Mouse (Mus musculus): ENCODE measurements around the gene Tspan18. TPM values are rescaled to one million over a fixed set of nuclear protein-coding genes. Genes with fewer than 3 reads are reported as not detected.
A peak's percentile ranks its signal among the peaks of the same experiment; 100 is the strongest.

The Tspan18 gene
- polyA plus RNA-seq, 1 experiment from 2014 or later: 20.1 TPM

DNA sequence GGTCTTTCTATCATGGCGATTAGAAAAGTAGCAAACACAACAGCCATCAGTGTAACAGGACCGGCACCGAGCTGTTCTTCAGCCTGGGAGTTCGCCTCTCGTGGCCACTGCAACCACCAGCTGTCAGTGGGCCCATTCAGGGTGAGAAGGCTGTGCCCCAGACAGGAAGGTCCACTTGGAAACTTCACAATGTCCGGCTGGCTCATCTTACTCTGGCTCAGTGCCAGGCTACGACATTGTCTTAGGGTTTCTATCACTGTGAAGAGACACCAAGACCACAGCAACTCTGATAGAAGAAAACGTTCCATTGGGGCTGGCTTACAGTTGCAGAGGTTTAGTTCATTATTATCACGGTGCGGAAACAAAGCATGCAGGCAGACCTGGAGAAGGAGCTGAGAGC, 45.1 kb downstream of the Tspan18 start:
- Histone ChIP-seq H3K4me2 (ENCODE audit: low read length) (no peak overlapping the region), H3K4me1 (ENCODE audit: control insufficient read depth, insufficient read depth, low read length) (peaks cover 53% of the 10 kb centered on the region), H3K9ac (ENCODE audit: low read depth, low read length) (no peak overlapping the region), H3K4me3 (ENCODE audit: low read depth, low read length) (no peak overlapping the region), H3K36me3 (ENCODE audit: control insufficient read depth, insufficient read depth, low read length) (no peaks in the 10 kb centered on the region), H3K9me3 (replicated peaks; ENCODE audit: control insufficient read depth, low read length, poor library complexity, severe bottlenecking) (no peaks in the 10 kb centered on the region), H3K27me3 (ENCODE audit: control insufficient read depth, insufficient read depth, low read depth, low read length) (no peaks in the 10 kb centered on the region), H3K27ac (ENCODE audit: low read length) (no peak overlapping the region)
- 64% methylated on average over 10 of the region's 10 CpGs for WGBS
- ATAC-seq: no peak

DNA sequence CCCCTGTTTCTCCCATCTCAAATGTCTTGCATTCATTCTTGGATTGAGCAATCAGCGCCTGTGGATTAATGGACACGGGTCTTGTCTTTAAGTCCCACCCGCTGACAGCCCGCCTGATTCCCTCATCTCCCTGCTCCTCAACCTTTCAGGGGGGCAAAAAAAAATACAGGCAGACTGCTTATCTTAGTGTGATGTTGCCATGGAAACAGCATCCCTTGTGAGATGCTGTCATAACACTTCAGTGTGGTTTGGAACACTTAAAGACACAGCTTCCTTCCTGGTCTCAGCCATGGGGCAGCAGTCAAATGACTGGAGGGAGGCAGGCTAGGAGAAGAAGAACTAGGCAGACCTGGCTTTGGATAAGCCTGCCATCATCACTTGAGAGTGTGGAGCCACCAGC, 47.0 kb downstream of the Tspan18 start:
- peak; percentile 44 for ATAC-seq
- peak overlapping the region; percentile 92 for H3K27ac ChIP-seq (ENCODE audit: low read length)
- H3K4me3 ChIP-seq (ENCODE audit: low read depth, low read length): no peak overlapping the region
- WGBS: 8% methylated on average over 4 of the region's 4 CpGs
- H3K4me2 ChIP-seq (ENCODE audit: low read length): peak overlapping the region; percentile 20; the same call in 1 of the 2 replicates
- peaks cover 65% of the 10 kb centered on the region for H3K4me1 ChIP-seq (ENCODE audit: control insufficient read depth, insufficient read depth, low read length)
- H3K27me3 ChIP-seq (ENCODE audit: control insufficient read depth, insufficient read depth, low read depth, low read length): no peaks in the 10 kb centered on the region
- peak overlapping the region; percentile 58 for H3K9ac ChIP-seq (ENCODE audit: low read depth, low read length)
- no peaks in the 10 kb centered on the region for H3K36me3 ChIP-seq (ENCODE audit: control insufficient read depth, insufficient read depth, low read length)
- H3K9me3 ChIP-seq (replicated peaks; ENCODE audit: control insufficient read depth, low read length, poor library complexity, severe bottlenecking): no peaks in the 10 kb centered on the region

DNA sequence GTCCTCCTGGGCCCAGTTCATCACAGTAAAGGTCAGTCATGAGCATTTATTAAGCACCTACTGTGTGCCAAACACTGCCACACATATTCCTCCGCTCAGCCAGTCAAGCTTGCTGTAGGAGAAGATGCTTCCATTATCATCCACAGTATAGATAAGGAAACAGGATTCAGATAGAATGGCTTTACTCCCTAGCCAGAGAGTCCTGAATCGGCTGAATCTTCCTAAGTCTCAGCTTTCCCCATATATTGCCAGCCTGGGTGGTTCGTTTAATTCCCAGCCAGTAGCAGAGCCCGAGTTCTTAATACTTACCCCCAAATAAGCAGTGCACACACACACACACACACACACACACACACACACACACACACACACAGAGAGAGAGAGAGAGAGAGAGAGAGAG, 47.6 kb downstream of the Tspan18 start:
- H3K27ac ChIP-seq (ENCODE audit: low read length): peak overlapping the region; percentile 92
- 22% methylated on average over 4 of the region's 4 CpGs for WGBS
- H3K27me3 ChIP-seq (ENCODE audit: control insufficient read depth, insufficient read depth, low read depth, low read length): no peaks in the 10 kb centered on the region
- ATAC-seq: 0 out of 2 replicates have a peak, but pooled peaks have one; percentile 2
- no peak overlapping the region; the same call in 1 of the 2 replicates for H3K4me2 ChIP-seq (ENCODE audit: low read length)
- H3K9ac ChIP-seq (ENCODE audit: low read depth, low read length): peak overlapping the region; percentile 57; the same call in 1 of the 2 replicates
- H3K4me1 ChIP-seq (ENCODE audit: control insufficient read depth, insufficient read depth, low read length): peaks cover 62% of the 10 kb centered on the region
- no peak overlapping the region for H3K4me3 ChIP-seq (ENCODE audit: low read depth, low read length)
- H3K9me3 ChIP-seq (replicated peaks; ENCODE audit: control insufficient read depth, low read length, poor library complexity, severe bottlenecking): no peaks in the 10 kb centered on the region
- no peaks in the 10 kb centered on the region for H3K36me3 ChIP-seq (ENCODE audit: control insufficient read depth, insufficient read depth, low read length)

DNA sequence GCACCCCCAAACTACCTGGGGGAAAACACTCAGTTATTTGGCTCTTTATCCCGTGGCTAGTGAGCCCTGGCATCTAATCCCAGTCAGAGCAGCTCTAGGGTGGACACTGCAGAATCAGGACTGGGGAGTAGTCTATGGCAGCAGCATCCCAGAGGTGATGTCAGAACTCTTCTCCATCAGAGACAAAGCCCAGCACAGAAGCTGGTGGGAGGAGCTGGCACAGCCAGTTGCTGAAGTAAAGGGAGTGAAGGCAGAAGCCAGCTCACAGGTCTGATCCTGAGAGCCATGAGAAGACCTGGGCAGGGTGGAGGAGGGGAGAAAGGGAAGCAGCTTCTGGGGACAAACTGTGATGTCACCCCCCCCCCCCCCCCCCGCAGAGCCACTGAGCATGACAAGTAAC, 48.0 kb downstream of the Tspan18 start:
- Histone ChIP-seq H3K27ac (ENCODE audit: low read length) (peak overlapping the region; percentile 92), H3K4me3 (ENCODE audit: low read depth, low read length) (no peak overlapping the region), H3K9me3 (replicated peaks; ENCODE audit: control insufficient read depth, low read length, poor library complexity, severe bottlenecking) (no peaks in the 10 kb centered on the region), H3K36me3 (ENCODE audit: control insufficient read depth, insufficient read depth, low read length) (no peaks in the 10 kb centered on the region), H3K9ac (ENCODE audit: low read depth, low read length) (peak overlapping the region; percentile 57), H3K4me2 (ENCODE audit: low read length) (no peak overlapping the region), H3K4me1 (ENCODE audit: control insufficient read depth, insufficient read depth, low read length) (peaks cover 58% of the 10 kb centered on the region), H3K27me3 (ENCODE audit: control insufficient read depth, insufficient read depth, low read depth, low read length) (no peaks in the 10 kb centered on the region)
- ATAC-seq: peak; percentile 15; the same call in 1 of the 2 replicates
- 29% methylated on average over 1 of the region's 2 CpGs for WGBS

DNA sequence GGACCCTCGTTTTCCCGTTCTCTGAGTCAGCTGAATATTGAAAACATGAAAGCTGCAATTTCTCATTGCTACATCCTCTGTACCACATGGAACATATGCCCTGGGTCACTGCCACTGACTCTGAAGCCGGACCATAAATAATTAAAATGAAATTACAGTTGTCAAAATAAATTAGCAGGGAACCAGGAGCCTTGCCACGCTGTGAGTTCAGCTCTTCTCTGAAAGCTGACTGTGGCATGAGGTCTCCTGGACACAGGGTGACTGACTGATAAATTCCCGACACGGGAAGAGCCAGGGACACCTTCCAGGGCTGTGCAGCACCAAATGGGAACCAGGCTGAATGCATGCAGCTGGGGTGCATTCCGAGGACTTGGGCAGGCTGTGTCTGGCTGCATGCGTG, 48.5 kb downstream of the Tspan18 start:
- 28% methylated on average over 8 of the region's 8 CpGs for WGBS
- no peak overlapping the region for H3K4me2 ChIP-seq (ENCODE audit: low read length)
- no peaks in the 10 kb centered on the region for H3K36me3 ChIP-seq (ENCODE audit: control insufficient read depth, insufficient read depth, low read length)
- peak overlapping the region; percentile 92 for H3K27ac ChIP-seq (ENCODE audit: low read length)
- ATAC-seq: no peak
- no peaks in the 10 kb centered on the region for H3K27me3 ChIP-seq (ENCODE audit: control insufficient read depth, insufficient read depth, low read depth, low read length)
- H3K4me3 ChIP-seq (ENCODE audit: low read depth, low read length): no peak overlapping the region
- H3K9me3 ChIP-seq (replicated peaks; ENCODE audit: control insufficient read depth, low read length, poor library complexity, severe bottlenecking): no peaks in the 10 kb centered on the region
- peak overlapping the region; percentile 57 for H3K9ac ChIP-seq (ENCODE audit: low read depth, low read length)
- H3K4me1 ChIP-seq (ENCODE audit: control insufficient read depth, insufficient read depth, low read length): peaks cover 54% of the 10 kb centered on the region

DNA sequence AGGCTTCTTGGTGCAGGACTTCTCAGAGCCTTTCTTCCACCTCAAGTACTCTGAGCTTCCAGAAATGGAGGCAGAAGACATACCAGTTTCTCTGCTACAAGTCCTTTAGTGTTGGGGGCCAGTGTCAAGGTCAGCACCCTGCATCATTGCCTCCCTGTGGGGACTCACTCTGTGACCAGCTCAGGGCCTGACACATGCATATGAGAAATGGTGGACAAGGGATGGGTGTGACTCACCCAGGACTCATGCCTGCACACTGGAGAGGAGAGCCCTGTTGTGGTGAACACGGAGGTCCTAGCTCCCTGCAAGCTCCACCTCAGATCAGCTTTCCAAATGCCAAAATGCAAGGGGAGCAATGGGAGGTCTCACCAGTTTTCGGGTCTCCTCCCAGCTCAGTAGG, 49.7 kb downstream of the Tspan18 start:
- no peaks in the 10 kb centered on the region for H3K36me3 ChIP-seq (ENCODE audit: control insufficient read depth, insufficient read depth, low read length)
- no peak overlapping the region for H3K4me3 ChIP-seq (ENCODE audit: low read depth, low read length)
- H3K4me1 ChIP-seq (ENCODE audit: control insufficient read depth, insufficient read depth, low read length): peaks cover 58% of the 10 kb centered on the region
- WGBS: 64% methylated on average over 2 of the region's 2 CpGs
- no peak overlapping the region for H3K9ac ChIP-seq (ENCODE audit: low read depth, low read length)
- 0 out of 2 replicates have a peak overlapping the region, but pooled peaks have one; percentile 92 for H3K27ac ChIP-seq (ENCODE audit: low read length)
- no peaks in the 10 kb centered on the region for H3K9me3 ChIP-seq (replicated peaks; ENCODE audit: control insufficient read depth, low read length, poor library complexity, severe bottlenecking)
- ATAC-seq: no peak
- H3K27me3 ChIP-seq (ENCODE audit: control insufficient read depth, insufficient read depth, low read depth, low read length): no peaks in the 10 kb centered on the region
- H3K4me2 ChIP-seq (ENCODE audit: low read length): no peak overlapping the region

DNA sequence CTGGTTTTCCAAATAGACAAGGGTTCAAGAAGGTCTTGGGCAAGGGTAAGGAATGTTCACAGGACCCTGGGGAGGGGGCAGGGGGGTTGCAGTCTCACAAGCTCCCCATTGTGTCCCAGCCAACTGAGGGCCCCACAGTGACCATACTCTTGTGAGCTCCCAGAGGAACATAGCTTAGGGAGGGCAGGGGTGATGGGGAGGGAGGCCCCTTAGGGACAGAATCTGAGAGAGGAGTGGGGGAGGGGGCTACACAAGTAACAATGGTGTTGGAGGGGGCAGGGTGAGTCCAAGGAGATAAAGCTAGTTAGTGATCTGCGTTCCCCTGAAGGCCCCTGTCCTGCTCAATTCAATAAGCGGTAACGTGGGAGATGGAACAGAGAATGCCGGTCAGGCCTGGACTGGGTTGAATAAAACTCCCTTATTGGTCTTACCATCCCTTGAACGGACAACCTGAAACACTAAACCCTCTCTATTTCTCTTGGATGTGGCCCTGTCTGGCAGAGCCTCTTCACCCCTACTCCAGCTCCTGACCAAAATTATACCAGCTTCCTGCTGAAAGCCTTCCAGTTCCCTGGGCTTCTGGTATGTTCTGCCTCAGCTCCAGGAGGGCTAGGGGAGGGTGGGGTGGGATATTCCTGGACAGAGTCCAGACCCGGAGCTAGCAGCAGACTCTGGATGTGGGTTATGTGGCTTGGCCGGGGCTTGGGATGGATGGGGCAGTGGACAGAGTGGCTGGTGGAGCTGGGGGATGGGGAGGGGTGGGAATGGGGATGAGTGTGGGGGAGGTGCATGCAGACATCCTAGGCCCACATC, 50.6 kb downstream of the Tspan18 start:
- Histone ChIP-seq H3K36me3 (ENCODE audit: control insufficient read depth, insufficient read depth, low read length) (no peaks in the 10 kb centered on the region), H3K27me3 (ENCODE audit: control insufficient read depth, insufficient read depth, low read depth, low read length) (no peaks in the 10 kb centered on the region), H3K9ac (ENCODE audit: low read depth, low read length) (peak overlapping the region; percentile 1; the same call in 1 of the 2 replicates), H3K4me2 (ENCODE audit: low read length) (no peak overlapping the region), H3K27ac (ENCODE audit: low read length) (no peak overlapping the region), H3K4me1 (ENCODE audit: control insufficient read depth, insufficient read depth, low read length) (peaks cover 60% of the 10 kb centered on the region), H3K4me3 (ENCODE audit: low read depth, low read length) (no peak overlapping the region), H3K9me3 (replicated peaks; ENCODE audit: control insufficient read depth, low read length, poor library complexity, severe bottlenecking) (no peaks in the 10 kb centered on the region)
- no peak for ATAC-seq
- 13% methylated on average over 7 of the region's 7 CpGs for WGBS

DNA sequence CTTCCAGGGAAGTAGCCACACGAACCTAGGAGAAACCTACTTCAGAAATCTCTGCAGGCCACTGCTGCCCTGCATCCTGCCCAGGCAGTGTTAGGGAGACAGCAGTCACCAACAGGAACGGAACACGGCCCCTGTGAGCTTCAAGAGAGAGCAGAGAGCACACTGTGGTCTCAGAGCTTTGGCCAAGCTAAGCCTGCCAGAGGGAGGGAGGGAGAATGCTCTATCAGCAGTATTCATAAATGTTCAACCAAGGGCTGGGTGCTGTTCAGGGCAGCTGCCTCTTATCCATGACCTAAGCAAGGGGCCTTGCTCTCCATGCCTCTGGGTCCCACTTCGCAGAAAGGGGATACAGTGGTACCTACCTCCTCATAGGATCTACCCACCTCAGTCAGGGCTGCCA, 51.7 kb downstream of the Tspan18 start:
- no peaks in the 10 kb centered on the region for H3K9me3 ChIP-seq (replicated peaks; ENCODE audit: control insufficient read depth, low read length, poor library complexity, severe bottlenecking)
- no peaks in the 10 kb centered on the region for H3K27me3 ChIP-seq (ENCODE audit: control insufficient read depth, insufficient read depth, low read depth, low read length)
- H3K4me2 ChIP-seq (ENCODE audit: low read length): no peak overlapping the region
- no peak overlapping the region for H3K27ac ChIP-seq (ENCODE audit: low read length)
- no peaks in the 10 kb centered on the region for H3K36me3 ChIP-seq (ENCODE audit: control insufficient read depth, insufficient read depth, low read length)
- ATAC-seq: no peak
- H3K4me3 ChIP-seq (ENCODE audit: low read depth, low read length): no peak overlapping the region
- no peak overlapping the region for H3K9ac ChIP-seq (ENCODE audit: low read depth, low read length)
- H3K4me1 ChIP-seq (ENCODE audit: control insufficient read depth, insufficient read depth, low read length): peaks cover 61% of the 10 kb centered on the region
- WGBS: 92% methylated on average over 4 of the region's 4 CpGs

DNA sequence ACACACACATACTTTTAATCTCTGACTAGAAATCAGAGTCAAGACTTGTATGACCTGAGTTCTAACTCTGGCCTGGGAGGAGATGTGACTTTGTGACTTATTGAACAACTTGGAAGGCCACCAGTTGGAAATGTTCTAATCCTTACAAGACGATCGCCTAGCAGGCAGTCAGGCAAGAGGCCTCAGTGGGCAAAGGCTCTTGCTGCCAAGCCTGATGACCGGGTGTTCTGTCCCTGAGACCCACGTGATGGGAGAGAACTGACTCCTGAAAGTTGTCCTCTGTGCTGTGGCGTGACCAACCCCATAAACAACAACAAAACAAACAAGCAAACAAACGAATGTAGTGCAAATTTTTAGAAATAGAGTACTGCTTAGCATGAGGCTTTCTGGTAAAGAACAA, 52.8 kb downstream of the Tspan18 start:
- Histone ChIP-seq H3K27ac (ENCODE audit: low read length) (no peak overlapping the region), H3K27me3 (ENCODE audit: control insufficient read depth, insufficient read depth, low read depth, low read length) (no peaks in the 10 kb centered on the region), H3K4me2 (ENCODE audit: low read length) (no peak overlapping the region), H3K9ac (ENCODE audit: low read depth, low read length) (no peak overlapping the region), H3K9me3 (replicated peaks; ENCODE audit: control insufficient read depth, low read length, poor library complexity, severe bottlenecking) (no peaks in the 10 kb centered on the region), H3K36me3 (ENCODE audit: control insufficient read depth, insufficient read depth, low read length) (no peaks in the 10 kb centered on the region), H3K4me1 (ENCODE audit: control insufficient read depth, insufficient read depth, low read length) (peaks cover 54% of the 10 kb centered on the region), H3K4me3 (ENCODE audit: low read depth, low read length) (no peak overlapping the region)
- no peak for ATAC-seq
- WGBS: 76% methylated on average over 6 of the region's 6 CpGs
